Mouse (Mus musculus) CH12.LX (cell line): ENCODE measurements around the gene Traf3. TPM values are rescaled to one million over a fixed set of nuclear protein-coding genes. Genes with fewer than 3 reads are reported as not detected.

ENCODE experiments used
- DNase-seq: peaks from one replicate; pipeline ENCODE4 v3.0.0-alpha.2; 2013; ENCODE audit errors: extremely low read depth
- H3K27ac ChIP-seq: 2 replicates; pipeline ENCODE4 v1.5.1; 2012; ENCODE audit warnings: low read depth, mild to moderate bottlenecking, control low read depth, moderate library complexity; ENCODE audit not compliant: insufficient read depth
- H3K27me3 ChIP-seq: replicated peaks from 2 replicates; pipeline ENCODE3; 2012; ENCODE audit warnings: inconsistent platforms
- H3K36me3 ChIP-seq, 2 experiments: replicated peaks in 1 of 2; 2 replicates each; pipeline versions ENCODE3 to v1.6.1; 2012; ENCODE audit warnings: inconsistent platforms in 1 of 2, low read length in 1 of 2, mild to moderate bottlenecking in 1 of 2, mixed read lengths in 1 of 2, moderate library complexity in 1 of 2; ENCODE audit not compliant: control insufficient read depth in 1 of 2, insufficient read depth in 1 of 2
- H3K4me1 ChIP-seq, 2 experiments: 2 replicates each; pipeline ENCODE4 v1.6.1; 2012; ENCODE audit warnings: inconsistent platforms in 1 of 2, moderate library complexity in 1 of 2; ENCODE audit not compliant: insufficient read depth in 2 of 2, control insufficient read depth in 1 of 2
- H3K4me2 ChIP-seq: 2 replicates; pipeline ENCODE4 v1.6.1; 2012; ENCODE audit warnings: low read depth, mild to moderate bottlenecking, control low read depth; ENCODE audit not compliant: poor library complexity, insufficient read depth, severe bottlenecking
- H3K4me3 ChIP-seq, 3 experiments: fragments of 150-350 bp in 1 of 3; sonication (generic) in 1 of 3; replicated peaks in 1 of 3; 2 replicates each; pipeline versions ENCODE3 to v1.5.1; 2011 to 2012; ENCODE audit warnings: low read depth in 2 of 3, low read length in 2 of 3, mild to moderate bottlenecking in 2 of 3, moderate library complexity in 2 of 3, control low read depth in 1 of 3, improper control_type of control experiment in 1 of 3, inconsistent platforms in 1 of 3, mixed read lengths in 1 of 3; ENCODE audit not compliant: poor library complexity in 1 of 3
- H3K79me2 ChIP-seq: replicated peaks from 2 replicates; pipeline ENCODE4 v1.6.1; 2012; ENCODE audit warnings: mild to moderate bottlenecking, moderate library complexity; ENCODE audit not compliant: control insufficient read depth, poor library complexity, insufficient read depth, severe bottlenecking; ENCODE audit errors: extremely low read depth
- H3K9ac ChIP-seq: 2 replicates; pipeline ENCODE4 v1.6.1; 2012; ENCODE audit warnings: low read depth, mild to moderate bottlenecking, control low read depth, moderate library complexity; ENCODE audit not compliant: insufficient read depth
- H3K9me3 ChIP-seq: replicated peaks from 2 replicates; pipeline ENCODE3; 2012; ENCODE audit warnings: low read length, inconsistent platforms, mixed read lengths
- BHLHE40 ChIP-seq: IDR thresholded peaks from 2 replicates; pipeline ENCODE4 v1.6.1; 2011; ENCODE audit warnings: mild to moderate bottlenecking, low read depth, low read length, improper control_type of control experiment
- CTCF ChIP-seq, 2 experiments: IDR thresholded peaks in 1 of 2; conservative IDR thresholded peaks in 1 of 2; 2 replicates each; pipeline ENCODE4 v1.5.1; 2011 to 2012; ENCODE audit warnings: low read depth in 2 of 2, low read length in 2 of 2, improper control_type of control experiment in 1 of 2, inconsistent platforms in 1 of 2, mild to moderate bottlenecking in 1 of 2, moderate library complexity in 1 of 2
- E2F4 ChIP-seq: IDR thresholded peaks from 2 replicates; pipeline ENCODE4 v1.6.1; 2011; ENCODE audit warnings: low read depth, low read length, improper control_type of control experiment; ENCODE audit not compliant: insufficient replicate concordance
- ELF1 ChIP-seq: IDR thresholded peaks from 2 replicates; pipeline ENCODE4 v1.6.1; 2014; ENCODE audit warnings: low read depth, mild to moderate bottlenecking, inconsistent platforms, low read length, improper control_type of control experiment
- EP300 ChIP-seq: IDR thresholded peaks from 2 replicates; pipeline ENCODE4 v1.6.1; 2011; ENCODE audit warnings: low read length, improper control_type of control experiment
- GABPA ChIP-seq: IDR thresholded peaks from 2 replicates; pipeline ENCODE4 v1.6.1; 2012; ENCODE audit warnings: low read depth, low read length, improper control_type of control experiment, inconsistent platforms; ENCODE audit not compliant: insufficient replicate concordance
- HCFC1 ChIP-seq: IDR thresholded peaks from 2 replicates; pipeline ENCODE4 v1.6.1; 2012; ENCODE audit warnings: low read depth, mild to moderate bottlenecking, inconsistent platforms, low read length, improper control_type of control experiment
- JUND ChIP-seq: conservative IDR thresholded peaks from 2 replicates; pipeline ENCODE4 v1.6.1; 2011; ENCODE audit warnings: low read depth, low read length, improper control_type of control experiment
- KAT2A ChIP-seq: IDR thresholded peaks from 2 replicates; pipeline ENCODE4 v1.6.1; 2012; ENCODE audit warnings: low read length, improper control_type of control experiment, inconsistent platforms; ENCODE audit not compliant: insufficient replicate concordance
- MAFK ChIP-seq: IDR thresholded peaks from 2 replicates; pipeline ENCODE4 v1.6.1; 2011; ENCODE audit warnings: low read length, improper control_type of control experiment; ENCODE audit not compliant: insufficient replicate concordance
- MAX ChIP-seq: IDR thresholded peaks from 2 replicates; pipeline ENCODE4 v1.6.1; 2011; ENCODE audit warnings: low read length, improper control_type of control experiment
- MXI1 ChIP-seq: IDR thresholded peaks from 2 replicates; pipeline ENCODE4 v1.6.1; 2011; ENCODE audit warnings: mild to moderate bottlenecking, low read depth, low read length, improper control_type of control experiment
- MYC ChIP-seq: IDR thresholded peaks from 2 replicates; pipeline ENCODE4 v1.6.1; 2011; ENCODE audit warnings: low read depth, mild to moderate bottlenecking, improper control_type of control experiment, low read length
- NRF1 ChIP-seq: IDR thresholded peaks from 2 replicates; pipeline ENCODE4 v1.6.1; 2014; ENCODE audit warnings: low read depth, mild to moderate bottlenecking, inconsistent platforms, low read length, improper control_type of control experiment, moderate library complexity
- PAX5 ChIP-seq: IDR thresholded peaks from 2 replicates; pipeline ENCODE4 v1.6.1; 2012; ENCODE audit warnings: low read length, inconsistent platforms, mixed read lengths
- POLR2A ChIP-seq: IDR thresholded peaks from 2 replicates; pipeline ENCODE4 v1.6.1; 2011; ENCODE audit warnings: low read depth, mild to moderate bottlenecking, improper control_type of control experiment, low read length
- SIN3A ChIP-seq: IDR thresholded peaks from 2 replicates; pipeline ENCODE4 v1.6.1; 2012; ENCODE audit warnings: low read length, improper control_type of control experiment, inconsistent platforms
- SMC3 ChIP-seq: IDR thresholded peaks from 2 replicates; pipeline ENCODE4 v1.6.1; 2011; ENCODE audit warnings: low read depth, low read length, improper control_type of control experiment
- TBP ChIP-seq: conservative IDR thresholded peaks from 2 replicates; pipeline ENCODE4 v1.6.1; 2011; ENCODE audit warnings: low read depth, low read length, improper control_type of control experiment
- TCF12 ChIP-seq: IDR thresholded peaks from 2 replicates; pipeline ENCODE4 v1.6.1; 2014; ENCODE audit warnings: low read depth, mild to moderate bottlenecking, inconsistent platforms, low read length, improper control_type of control experiment
- UBTF ChIP-seq: IDR thresholded peaks from 2 replicates; pipeline ENCODE4 v1.6.1; 2012; ENCODE audit warnings: low read depth, mild to moderate bottlenecking, inconsistent platforms, low read length, improper control_type of control experiment, moderate library complexity
- USF1 ChIP-seq: IDR thresholded peaks from 2 replicates; pipeline ENCODE4 v1.6.1; 2014; ENCODE audit warnings: low read depth, mild to moderate bottlenecking, inconsistent platforms, low read length, improper control_type of control experiment
- USF2 ChIP-seq: conservative IDR thresholded peaks from 2 replicates; pipeline ENCODE4 v1.6.1; 2011; ENCODE audit warnings: low read depth, low read length, improper control_type of control experiment
- ZC3H11A ChIP-seq: IDR thresholded peaks from 2 replicates; pipeline ENCODE4 v1.6.1; 2012; ENCODE audit warnings: low read depth, mild to moderate bottlenecking, inconsistent platforms, low read length, improper control_type of control experiment
- ZKSCAN1 ChIP-seq: IDR thresholded peaks from 2 replicates; pipeline ENCODE4 v1.6.1; 2012; ENCODE audit warnings: low read depth, inconsistent platforms, low read length, improper control_type of control experiment, borderline replicate concordance
- ZMIZ1 ChIP-seq: IDR thresholded peaks from 2 replicates; pipeline ENCODE4 v1.6.1; 2012; ENCODE audit warnings: low read depth, mild to moderate bottlenecking, inconsistent platforms, low read length, improper control_type of control experiment
- ZNF384 ChIP-seq: IDR thresholded peaks from 2 replicates; pipeline ENCODE4 v1.6.1; 2012; ENCODE audit warnings: low read depth, low read length, improper control_type of control experiment, inconsistent platforms
- dilution Hi-C: fragments of 300-500 bp; cut with MboI; formaldehyde crosslinking; loops from 2 replicates; pipeline ENCODE4 v1.14.3; 2020; ENCODE audit warnings: low sequenced_read_pairs; ENCODE audit not compliant: extremely low pct_unique_long_range_greater_than_20kb, extremely low pct_ligation_motif_present
- in situ Hi-C: fragments of 300-500 bp; cut with MboI; formaldehyde crosslinking; loops from 3 replicates; pipeline ENCODE4 v1.14.3; 2019; ENCODE audit warnings: low sequenced_read_pairs, low pct_ligation_motif_present, low pct_unique_long_range_greater_than_20kb, mixed read lengths
- polyA plus RNA-seq: library from polyadenylated mRNA; unstranded; fragments of >175 nt; gene quantifications from 2 replicates; pipeline ENCODE4 v1.2.1, GENCODE M21; 2012; ENCODE audit warnings: low read depth; ENCODE audit not compliant: insufficient read length
- total RNA-seq, 2 experiments: library from RNA; depleted of rRNA; stranded (reverse); fragments of 300-350 nt in 1 of 2; fragments of >200 nt in 1 of 2; gene quantifications; 2 replicates each; pipeline ENCODE4 v1.2.3; 2012 to 2014

Gene Traf3
- total and polyA plus RNA-seq, 3 experiments: 10.9 to 33.1 (median 17.5) TPM

DNA sequence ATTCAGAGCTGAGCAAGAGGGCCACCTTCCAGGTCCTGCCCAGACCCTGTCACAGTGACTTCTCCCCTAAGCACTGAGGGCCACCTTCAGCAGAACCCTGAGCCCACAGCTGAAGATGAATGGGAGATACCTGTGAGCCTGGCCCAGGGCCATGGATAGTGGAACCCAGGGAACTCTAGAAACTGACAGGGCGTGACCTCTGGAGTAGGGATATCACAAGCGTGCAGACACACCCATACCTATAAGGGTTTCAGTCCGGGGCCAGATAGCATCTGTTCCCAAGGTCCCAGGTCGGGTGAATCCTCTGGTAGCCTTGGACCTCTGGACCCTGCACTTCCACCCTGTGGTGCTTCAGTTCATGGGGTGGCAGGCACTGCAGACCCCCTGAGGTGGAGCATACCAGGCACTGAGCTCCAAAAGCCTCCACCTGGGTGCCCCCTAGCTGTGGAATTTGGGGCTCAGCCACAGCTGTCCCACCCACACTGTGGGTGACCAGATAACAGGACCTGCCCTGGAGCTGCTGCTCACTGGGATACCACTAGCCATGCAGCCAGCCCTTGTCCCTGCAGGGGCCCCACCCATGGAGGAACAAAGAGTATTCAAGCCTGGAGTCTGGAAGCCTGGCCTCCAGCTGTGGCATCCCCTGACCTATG lies 101.6 kb downstream of the Traf3 start:
- Histone ChIP-seq H3K4me1 (peaks cover 4 to 13% of the 10 kb centered on the region in 2 experiments; a peak in 2 of 4 replicates), H3K36me3 (peaks cover 41 to 82% of the 10 kb centered on the region in 2 experiments)

GRCm38 (mm10) chr12:111270629-111271277 lies 104.6 kb downstream of the Traf3 start, which contains the start of gene Amn:
Amn (plus strand) TSS chr12:111271095.
- DNase-seq: no peak
- dilution Hi-C loops: no loop called here
- no peak within 1 kb of the TSS for H3K9ac ChIP-seq
- no peak for TF ChIP-seq ZMIZ1
- no peak for TF ChIP-seq MXI1
- TF ChIP-seq USF1: no peak
- TF ChIP-seq SIN3A: no peak
- no peak for TF ChIP-seq ZKSCAN1
- TF ChIP-seq MAX: no peak
- no peak for TF ChIP-seq GABPA
- no peak for TF ChIP-seq USF2
- no peak for TF ChIP-seq BHLHE40
- no peak for TF ChIP-seq UBTF
- no peak for TF ChIP-seq TBP
- TF ChIP-seq MYC: no peak
- TF ChIP-seq ZC3H11A: no peak
- TF ChIP-seq HCFC1: no peak
- no peak for TF ChIP-seq PAX5
- no peak for TF ChIP-seq SMC3
- no peak for TF ChIP-seq ZNF384
- no peak for TF ChIP-seq POLR2A
- no peak for TF ChIP-seq NRF1
- TF ChIP-seq MAFK: no peak
- TF ChIP-seq, all 38 proteins: peak for 0
- peaks cover 33 to 74% of the 10 kb centered on the region in 2 experiments for H3K36me3 ChIP-seq
- H3K27me3 ChIP-seq: no peaks in the 10 kb centered on the region
- H3K4me2 ChIP-seq: no peak within 1 kb of the TSS
- in situ Hi-C loops: loop anchor here (10.0 kb wide), 1 partner anchor 144 kb away; the partner anchor contains the start of gene Exoc3l4
- peaks cover 4 to 13% of the 10 kb centered on the region in 2 experiments; a peak in 2 of 4 replicates for H3K4me1 ChIP-seq
- no peaks in the 10 kb centered on the region for H3K79me2 ChIP-seq
- H3K27ac ChIP-seq: no peak within 1 kb of the TSS
- H3K4me3 ChIP-seq: no peak within 1 kb of the TSS
- H3K9me3 ChIP-seq: peaks cover 8% of the 10 kb centered on the region

More for the DNA sequence above, 101.6 kb downstream of the Traf3 start:
- Histone ChIP-seq H3K27ac (no peak overlapping the region), H3K4me3 (no peak overlapping the region), H3K4me2 (no peak overlapping the region), H3K9ac (no peak overlapping the region), H3K79me2 (no peaks in the 10 kb centered on the region), H3K27me3 (no peaks in the 10 kb centered on the region), H3K9me3 (no peaks in the 10 kb centered on the region)
- DNase-seq: no peak
- in situ Hi-C loops (no loop called here), dilution Hi-C loops (no loop called here)
- TF ChIP-seq PAX5 (no peak), CTCF (conservative IDR thresholded peaks at IDR 0.05 in 1 of 2, IDR thresholded peaks at IDR 0.05 in 1 of 2; ENCODE audit: low read depth in 2 of 2, low read length in 2 of 2) (no peak), TCF12 (no peak), GABPA (no peak), BHLHE40 (no peak), JUND (no peak), EP300 (no peak), KAT2A (no peak), ZMIZ1 (no peak), E2F4 (no peak), ELF1 (no peak)
